Mouse (Mus musculus): ENCODE measurements at regions not wholly inside any gene's neighbourhood (a gene's known extent, or its start where the extent isn't known, plus 50 kb on each side); places are given as distances from the start of the nearest gene placed in this dataset.
A peak's percentile ranks its signal among the peaks of the same experiment; 100 is the strongest.

DNA sequence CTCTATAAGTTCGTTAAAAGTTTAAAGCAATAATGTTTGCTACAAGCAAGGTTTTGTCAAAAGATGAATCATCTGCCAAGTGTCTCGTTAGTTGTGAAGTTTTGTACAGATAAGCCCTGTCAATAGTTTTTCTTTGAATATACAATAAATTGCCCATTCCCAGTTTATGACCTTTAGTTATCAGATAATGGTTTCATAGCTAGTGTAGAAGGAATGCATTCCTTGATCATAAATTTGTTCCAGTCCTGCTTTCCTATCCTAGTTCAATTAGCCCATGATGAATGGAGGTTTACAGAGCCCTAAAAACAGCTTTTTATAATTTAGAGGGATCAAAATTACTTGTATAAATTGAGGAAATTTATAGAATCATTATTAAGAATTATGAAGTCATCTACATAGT, 62.5 kb upstream of the Lrch2 start:
- Histone ChIP-seq H3K4me1 (replicated peaks; ENCODE audit: control insufficient read depth in 2 of 2, insufficient read depth in 2 of 2, low read length in 1 of 2) (no peaks in the 10 kb centered on the region), H3K27me3 (ENCODE audit: control insufficient read depth, insufficient read depth, low read length) (no peaks in the 10 kb centered on the region), H3K27ac (no peak overlapping the region), H3K9ac (replicated peaks) (no peak overlapping the region), H3K4me2 (ENCODE audit: low read depth) (no peak overlapping the region), H3K36me3 (replicated peaks; ENCODE audit: control insufficient read depth, insufficient read depth, low read depth) (no peaks in the 10 kb centered on the region), H3K9me3 (ENCODE audit: control insufficient read depth, low read length) (no peaks in the 10 kb centered on the region), H3K4me3 (ENCODE audit: insufficient read depth in 1 of 2, low read depth in 2 of 2, low read length in 2 of 2) (no peak overlapping the region)
- WGBS (ENCODE audit: insufficient replicate concordance): 34% methylated on average over 2 of the region's 2 CpGs
- DNase-seq (ENCODE audit: low read depth in 3 of 3, low spot score in 3 of 3) (no peak), ATAC-seq (ENCODE audit: insufficient read depth) (no peak)
- TF ChIP-seq EP300 (IDR thresholded peaks at IDR 0.05; ENCODE audit: low read depth) (no peak), CTCF (IDR thresholded peaks at IDR 0.05; ENCODE audit: low read depth) (no peak)

DNA sequence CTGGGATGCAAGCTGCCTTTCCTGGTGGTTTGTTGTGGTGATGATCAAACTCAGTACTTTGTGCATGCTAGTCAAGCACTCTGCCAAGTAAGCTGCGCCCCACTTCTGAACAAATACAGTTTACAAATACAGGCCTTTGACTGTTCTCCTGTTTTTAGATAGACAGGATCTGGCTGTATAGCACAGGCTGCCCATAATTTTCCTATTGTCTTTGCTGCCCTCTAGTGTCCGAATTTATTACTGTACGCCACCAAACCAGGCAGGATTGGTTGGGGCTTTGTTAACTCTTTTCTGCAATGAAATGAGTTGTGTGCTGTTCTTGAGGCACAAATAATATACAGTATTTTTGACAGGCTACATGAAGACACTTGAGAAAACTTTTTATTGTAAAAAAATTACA, 54.8 kb upstream of the Lrch2 start:
- ATAC-seq (ENCODE audit: insufficient read depth): no peak
- TF ChIP-seq EP300 (IDR thresholded peaks at IDR 0.05; ENCODE audit: low read depth): no peak
- TF ChIP-seq CTCF (IDR thresholded peaks at IDR 0.05; ENCODE audit: low read depth): peak; percentile 46; the same call in 1 of the 2 replicates
- Histone ChIP-seq H3K4me1 (replicated peaks; ENCODE audit: control insufficient read depth in 2 of 2, insufficient read depth in 2 of 2, low read length in 1 of 2) (no peaks in the 10 kb centered on the region), H3K9ac (replicated peaks) (no peak overlapping the region), H3K4me3 (ENCODE audit: insufficient read depth in 1 of 2, low read depth in 2 of 2, low read length in 2 of 2) (no peak overlapping the region), H3K27ac (no peak overlapping the region), H3K4me2 (ENCODE audit: low read depth) (no peak overlapping the region), H3K27me3 (ENCODE audit: control insufficient read depth, insufficient read depth, low read length) (no peaks in the 10 kb centered on the region), H3K36me3 (replicated peaks; ENCODE audit: control insufficient read depth, insufficient read depth, low read depth) (no peaks in the 10 kb centered on the region), H3K9me3 (ENCODE audit: control insufficient read depth, low read length) (no peaks in the 10 kb centered on the region)
- no peak for DNase-seq (ENCODE audit: low read depth in 3 of 3, low spot score in 3 of 3)
- 18% methylated on average over 3 of the region's 3 CpGs for WGBS (ENCODE audit: insufficient replicate concordance)
